Mouse (Mus musculus) megakaryocyte, embryonic 14.5 days (primary cell): ENCODE measurements at regions not wholly inside any gene's neighbourhood (a gene's known extent, or its start where the extent isn't known, plus 50 kb on each side); places are given as distances from the start of the nearest gene placed in this dataset.

Source experiments
- FLI1 ChIP-seq: IDR thresholded peaks from 2 replicates; pipeline ENCODE4 v1.6.1; 2012; ENCODE audit warnings: low read length, inconsistent platforms, mixed read lengths
- GATA1 ChIP-seq: IDR thresholded peaks from 3 replicates; pipeline ENCODE4 v1.6.1; 2012; ENCODE audit warnings: mixed read lengths, low read length, inconsistent platforms, borderline replicate concordance

GRCm38 (mm10) chr3:130986101-130986500, 124.2 kb upstream of the Lef1 start:
- TF ChIP-seq GATA1: no peak
- no peak for TF ChIP-seq FLI1
